Mouse (Mus musculus) left cerebral cortex, adult 2 months (tissue): ENCODE measurements around the gene Gemin7. TPM values are rescaled to one million over a fixed set of nuclear protein-coding genes. Genes with fewer than 3 reads are reported as not detected.

ENCODE experiments used
- DNase-seq, 2 experiments: peaks; one replicate each; pipeline ENCODE4 v3.0.0; 2021 to 2022; ENCODE audit warnings: low spot score in 2 of 2, mixed read lengths in 1 of 2; ENCODE audit errors: extremely low spot score in 1 of 2
- H3K27ac ChIP-seq: fragments of 200-600 bp; 2 replicates; pipeline ENCODE4 v1.8.1; 2022
- H3K4me3 ChIP-seq: fragments of 200-600 bp; 2 replicates; pipeline ENCODE4 v1.8.1; 2022
- CTCF ChIP-seq: fragments of 200-600 bp; IDR thresholded peaks from 2 replicates; pipeline ENCODE4 v1.8.1; 2022; ENCODE audit warnings: antibody characterized with exemption, mild to moderate bottlenecking, moderate library complexity
- intact Hi-C: fragments of 180-260 bp; cut with DNase I; formaldehyde crosslinking; loops from one replicate; pipeline ENCODE4 v1.15.1; 2025
- total RNA-seq, 2 experiments: library from RNA; stranded (reverse); gene quantifications; 2 replicates each; pipeline ENCODE4 v1.2.3; 2021

The Gemin7 gene
- total RNA-seq, 2 experiments from 2014 or later, result 50.1 to 50.8 TPM

GRCm38 (mm10) chr7:19517652-19518365 is 59.6 kb downstream of the Gemin7 start, which contains the start of gene Nkpd1:
Nkpd1 (plus strand) TSS chr7:19517838.
- Histone ChIP-seq H3K4me3 (peak within 1 kb of the TSS; percentile 22; the same call in 1 of the 2 replicates), H3K27ac (no peak within 1 kb of the TSS)
- peak in 1 of 2 experiments; percentile 11 for DNase-seq
- peak; percentile 53 for TF ChIP-seq CTCF
- intact Hi-C loops, result no loop called here

Other genes with a start within 250 kb of the Gemin7 start
- gene Ercc1, start 232.8 kb downstream of the Gemin7 start, total RNA-seq, result 10 to 100 TPM; 48.9 to 51.8 TPM
- gene Cd3eap, start 218.1 kb downstream of the Gemin7 start, total RNA-seq, result 10 to 100 TPM; 17.0 to 17.8 TPM
- gene Ppp1r13l, start 217.8 kb downstream of the Gemin7 start, total RNA-seq, result 1 to 10 TPM; 7.7 to 7.8 TPM
- gene Ercc2, start 195.6 kb downstream of the Gemin7 start, total RNA-seq, result 10 to 100 TPM; 37.2 TPM
- gene Klc3, start 173.5 kb downstream of the Gemin7 start, total RNA-seq, result 1 to 10 TPM; 2.4 to 4.1 TPM
- not detected for gene Ckm, start 172.8 kb downstream of the Gemin7 start, total RNA-seq
- gene Mark4, start 118.8 kb downstream of the Gemin7 start, total RNA-seq, result 10 to 100 TPM; 79.1 to 79.5 TPM
- under 1 TPM; 0.26 to 0.36 TPM for gene Exoc3l2, start 114.3 kb downstream of the Gemin7 start, total RNA-seq
- gene Bloc1s3, start 69.2 kb downstream of the Gemin7 start, total RNA-seq, result 1 to 10 TPM; 6.7 to 7.9 TPM
- 10 to 100 TPM; 16.6 to 18.4 TPM for gene Trappc6a, start 69.2 kb downstream of the Gemin7 start, total RNA-seq
- under 1 TPM; 0.44 to 0.84 TPM for gene Nkpd1, start 59.8 kb downstream of the Gemin7 start, total RNA-seq
- 100 to 1,000 TPM; 148 to 150 TPM for gene Ppp1r37, start 14.5 kb downstream of the Gemin7 start, total RNA-seq
- 1 to 10 TPM; 1.5 to 2.0 TPM for gene Zfp296, start 308 bp downstream of the Gemin7 start, total RNA-seq
- gene Clasrp, start 26.9 kb upstream of the Gemin7 start, total RNA-seq, result 10 to 100 TPM; 92.7 to 98.3 TPM
- 1 to 10 TPM; 7.2 to 7.7 TPM for gene Relb, start 51.8 kb upstream of the Gemin7 start, total RNA-seq
- gene Clptm1, start 87.4 kb upstream of the Gemin7 start, total RNA-seq, result 100 to 1,000 TPM; 137 to 139 TPM
- not detected for gene Apoc2, start 100.3 kb upstream of the Gemin7 start, total RNA-seq
- gene Gm44805, start 103.8 kb upstream of the Gemin7 start, total RNA-seq, result not detected
- not detected for gene Apoc4, start 103.9 kb upstream of the Gemin7 start, total RNA-seq
- 1 to 10 TPM; 3.5 to 3.7 TPM for gene Apoc1, start 115.1 kb upstream of the Gemin7 start, total RNA-seq
- gene Apoe, start 121.6 kb upstream of the Gemin7 start, total RNA-seq, result 1,000 to 10,000 TPM; 1,824 to 1,912 TPM
- 100 to 1,000 TPM; 117 TPM for gene Tomm40, start 137.8 kb upstream of the Gemin7 start, total RNA-seq
- gene Nectin2, start 172.9 kb upstream of the Gemin7 start, total RNA-seq, result 1 to 10 TPM; 7.9 to 8.2 TPM
- 10 to 100 TPM; 12.2 to 15.1 TPM for gene Bcam, start 193.4 kb upstream of the Gemin7 start, total RNA-seq
- gene Cblc, start 219.2 kb upstream of the Gemin7 start, total RNA-seq, result not detected
- under 1 TPM; 0.56 to 0.77 TPM for gene Bcl3, start 245.2 kb upstream of the Gemin7 start, total RNA-seq